Mouse (Mus musculus) ES-Bruce4 (cell line): Measurements from ENCODE around the gene Gp1ba. TPM values are rescaled to one million over a fixed set of nuclear protein-coding genes. Genes with fewer than 3 reads are reported as not detected.

ENCODE experiments used
- H3K27ac ChIP-seq: 2 replicates; pipeline ENCODE4 v1.5.1; 2012; ENCODE audit warnings: low read length, inconsistent platforms; ENCODE audit not compliant: insufficient read depth
- H3K27me3 ChIP-seq: 2 replicates; pipeline ENCODE4 v1.6.1; 2012; ENCODE audit warnings: mild to moderate bottlenecking, low read length, inconsistent platforms; ENCODE audit not compliant: control insufficient read depth, poor library complexity, insufficient read depth, severe bottlenecking
- H3K36me3 ChIP-seq: 2 replicates; pipeline ENCODE4 v1.6.1; 2012; ENCODE audit warnings: inconsistent platforms, mild to moderate bottlenecking, low read length, moderate library complexity; ENCODE audit not compliant: control insufficient read depth, poor library complexity, insufficient read depth, severe bottlenecking
- H3K4me1 ChIP-seq: one replicate; pipeline ENCODE4 v1.8.1; 2011; ENCODE audit warnings: low read length; ENCODE audit not compliant: control insufficient read depth, insufficient read depth
- H3K4me3 ChIP-seq: 2 replicates; pipeline ENCODE4 v1.5.1; 2011; ENCODE audit warnings: low read depth, mild to moderate bottlenecking, low read length
- H3K9ac ChIP-seq: 2 replicates; pipeline ENCODE4 v1.6.1; 2012; ENCODE audit warnings: low read depth, mild to moderate bottlenecking, inconsistent platforms; ENCODE audit not compliant: poor library complexity, severe bottlenecking
- H3K9me3 ChIP-seq: replicated peaks from 2 replicates; pipeline ENCODE4 v1.6.1; 2012; ENCODE audit warnings: mild to moderate bottlenecking, low read length, inconsistent platforms; ENCODE audit not compliant: control insufficient read depth, poor library complexity, insufficient read depth, severe bottlenecking
- CTCF ChIP-seq: IDR thresholded peaks from one replicate; pipeline ENCODE4 v1.8.1; 2011; ENCODE audit warnings: low read depth, low read length
- EP300 ChIP-seq: IDR thresholded peaks from 2 replicates; pipeline ENCODE4 v1.6.1; 2011; ENCODE audit warnings: low read depth, low read length; ENCODE audit not compliant: insufficient read depth
- POLR2A ChIP-seq: IDR thresholded peaks from one replicate; pipeline ENCODE4 v1.8.1; 2011; ENCODE audit warnings: low read length; ENCODE audit not compliant: insufficient read depth
- polyA plus RNA-seq: library from polyadenylated mRNA; stranded (reverse); fragments of >200 nt; gene quantifications from 2 replicates; pipeline ENCODE4 v1.2.4, GENCODE M21; 2011; ENCODE audit warnings: low read depth; ENCODE audit not compliant: missing spikeins, insufficient read depth, insufficient read length

The Gp1ba gene
- polyA plus RNA-seq, 1 experiment = not detected

- TF ChIP-seq EP300 = no peak
- no peak for TF ChIP-seq CTCF
- TF ChIP-seq POLR2A = no peak
- Histone ChIP-seq H3K9me3 (no peaks in the 10 kb centered on the region), H3K36me3 (peaks cover 2% of the 10 kb centered on the region), H3K27me3 (no peaks in the 10 kb centered on the region), H3K4me3 (no peak overlapping the region), H3K27ac (no peak overlapping the region), H3K9ac (no peak overlapping the region), H3K4me1 (no peaks in the 10 kb centered on the region)
Measured at GRCm38 (mm10) chr11:70598451-70598953, 40.4 kb upstream of the Gp1ba start.

- H3K36me3 ChIP-seq = no peaks in the 10 kb centered on the region
- H3K4me3 ChIP-seq = no peak overlapping the region
- H3K27ac ChIP-seq = no peak overlapping the region
- H3K4me1 ChIP-seq = no peaks in the 10 kb centered on the region
- no peaks in the 10 kb centered on the region for H3K27me3 ChIP-seq
- TF ChIP-seq CTCF (peak; percentile 89), POLR2A (no peak)
- no peaks in the 10 kb centered on the region for H3K9me3 ChIP-seq
- H3K9ac ChIP-seq = no peak overlapping the region
Measured at GRCm38 (mm10) chr11:70605024-70605566, 33.8 kb upstream of the Gp1ba start.

GRCm38 (mm10) chr11:70606717-70607116, 32.2 kb upstream of the Gp1ba start:
- H3K36me3 ChIP-seq = no peaks in the 10 kb centered on the region
- TF ChIP-seq CTCF (no peak), EP300 (no peak), POLR2A (no peak)
- H3K9me3 ChIP-seq = no peaks in the 10 kb centered on the region
- H3K27ac ChIP-seq = no peak overlapping the region
- H3K9ac ChIP-seq = no peak overlapping the region
- no peaks in the 10 kb centered on the region for H3K4me1 ChIP-seq
- no peak overlapping the region for H3K4me3 ChIP-seq
- no peaks in the 10 kb centered on the region for H3K27me3 ChIP-seq

- no peak overlapping the region for H3K27ac ChIP-seq
- no peaks in the 10 kb centered on the region; the same call in 1 of the 2 replicates for H3K36me3 ChIP-seq
- H3K27me3 ChIP-seq = no peaks in the 10 kb centered on the region
- TF ChIP-seq CTCF = no peak
- TF ChIP-seq EP300 = no peak
- no peak for TF ChIP-seq POLR2A
- H3K9ac ChIP-seq = no peak overlapping the region
- H3K9me3 ChIP-seq = no peaks in the 10 kb centered on the region
- H3K4me1 ChIP-seq = no peaks in the 10 kb centered on the region
- no peak overlapping the region for H3K4me3 ChIP-seq
Measured at GRCm38 (mm10) chr11:70607611-70608010, 31.3 kb upstream of the Gp1ba start.

- Histone ChIP-seq H3K27me3 (no peaks in the 10 kb centered on the region), H3K4me1 (no peaks in the 10 kb centered on the region), H3K9ac (no peak overlapping the region), H3K27ac (no peak overlapping the region), H3K9me3 (no peaks in the 10 kb centered on the region), H3K4me3 (peak overlapping the region; percentile 19; the same call in 1 of the 2 replicates), H3K36me3 (peaks cover 7% of the 10 kb centered on the region; the same call in 1 of the 2 replicates)
- TF ChIP-seq EP300 (no peak), CTCF (peak; percentile 89)
Measured at GRCm38 (mm10) chr11:70608381-70609066, 30.4 kb upstream of the Gp1ba start.

- H3K36me3 ChIP-seq = peaks cover 7% of the 10 kb centered on the region; the same call in 1 of the 2 replicates
- TF ChIP-seq POLR2A (no peak), CTCF (no peak), EP300 (no peak)
Measured at GRCm38 (mm10) chr11:70610752-70611151, 28.2 kb upstream of the Gp1ba start.

More at GRCm38 (mm10) chr11:70610752-70611151, 28.2 kb upstream of the Gp1ba start:
- H3K27me3 ChIP-seq = no peaks in the 10 kb centered on the region
- H3K9me3 ChIP-seq = no peaks in the 10 kb centered on the region
- H3K4me3 ChIP-seq = no peak overlapping the region
- H3K4me1 ChIP-seq = no peaks in the 10 kb centered on the region
- H3K9ac ChIP-seq = no peak overlapping the region
- H3K27ac ChIP-seq = no peak overlapping the region
